Mouse (Mus musculus): ENCODE measurements around the gene Mga. TPM values are rescaled to one million over a fixed set of nuclear protein-coding genes. Genes with fewer than 3 reads are reported as not detected.

Mga gene
- total RNA-seq, 2 experiments from 2014 or later: 65.6 to 80.5 TPM

Small RNAs within 50 kb of the gene (microRNA-seq; reads per million reads assigned to microRNA genes)
- 0 to 0.21 reads per million in 2 experiments for gene Mir7665

Other genes starting within 250 kb of the Mga start
- 10 to 100 TPM; 31.7 to 35.0 TPM for gene Ndufaf1, start 234.4 kb upstream of the Mga start, total RNA-seq (2021)
- gene Rtf1, start 222.2 kb upstream of the Mga start, total RNA-seq (2021): 10 to 100 TPM; 59.7 to 59.8 TPM
- 100 to 1,000 TPM; 252 to 262 TPM for gene Itpka, start 154.9 kb upstream of the Mga start, total RNA-seq (2021)
- 10 to 100 TPM; 11.6 to 13.0 TPM for gene Ltk, start 136.8 kb upstream of the Mga start, total RNA-seq (2021)
- 10 to 100 TPM; 15.1 to 18.3 TPM for gene Rpap1, start 109.7 kb upstream of the Mga start, total RNA-seq (2021)
- 10 to 100 TPM; 73.1 to 85.1 TPM for gene Tyro3, start 99.5 kb upstream of the Mga start, total RNA-seq (2021)
- 10 to 100 TPM; 40.7 to 48.2 TPM for gene Mapkbp1, start 75.5 kb downstream of the Mga start, total RNA-seq (2021)
- 1 to 10 TPM; 4.6 to 6.1 TPM for gene Jmjd7, start 130.3 kb downstream of the Mga start, total RNA-seq (2021)
- 1 to 10 TPM; 2.0 to 2.8 TPM for gene Gm28042, start 130.3 kb downstream of the Mga start, total RNA-seq (2021)
- 1 to 10 TPM; 5.7 to 6.8 TPM for gene Pla2g4b, start 136.2 kb downstream of the Mga start, total RNA-seq (2021)

All from layer of hippocampus, postnatal 36 days (tissue).